Mouse (Mus musculus): ENCODE results near the gene Glis1.

Glis1 gene

DNA sequence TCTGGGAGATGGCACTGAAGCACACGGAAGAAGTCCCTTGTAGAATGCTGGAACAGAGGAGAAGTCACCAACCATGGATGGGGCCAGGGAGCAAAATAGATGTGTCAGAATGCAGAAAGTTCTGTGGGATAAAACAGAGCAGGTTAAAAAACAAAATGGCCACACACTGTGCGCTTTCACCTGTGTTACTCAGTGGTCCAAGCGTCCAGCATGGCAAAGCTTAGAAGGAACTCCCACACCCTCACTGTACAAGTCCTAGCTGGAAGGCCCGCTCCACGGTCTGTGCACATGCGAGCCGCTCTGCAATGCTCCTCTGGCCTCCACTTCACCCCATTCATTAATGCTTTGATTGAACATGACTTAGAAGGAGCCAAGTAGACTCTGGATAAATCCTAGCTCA is 81.2 kb downstream of the Glis1 start:
- no peak for DNase-seq (ENCODE audit: low read depth, low spot score)

DNA sequence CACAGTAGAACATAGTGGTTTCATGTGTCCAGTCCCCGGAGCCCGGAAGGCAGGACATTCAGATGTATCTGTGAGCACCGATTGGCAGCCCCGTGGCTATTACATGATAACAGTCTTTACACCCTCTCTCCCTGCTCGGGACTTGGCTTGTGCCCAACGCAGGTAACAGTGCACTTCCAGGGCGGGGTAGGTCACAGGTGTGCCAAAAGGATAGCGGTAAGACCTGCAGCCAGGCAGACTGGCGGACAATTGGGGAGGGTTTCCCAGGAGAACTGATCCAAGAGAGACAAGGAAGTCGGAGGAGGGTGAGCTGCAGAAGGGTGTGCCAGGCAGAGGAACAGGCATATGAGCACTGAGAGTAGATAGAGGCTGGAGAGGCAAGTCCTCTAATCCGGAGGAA is 84.4 kb downstream of the Glis1 start:
- no peak for DNase-seq (ENCODE audit: low read depth, low spot score)

DNA sequence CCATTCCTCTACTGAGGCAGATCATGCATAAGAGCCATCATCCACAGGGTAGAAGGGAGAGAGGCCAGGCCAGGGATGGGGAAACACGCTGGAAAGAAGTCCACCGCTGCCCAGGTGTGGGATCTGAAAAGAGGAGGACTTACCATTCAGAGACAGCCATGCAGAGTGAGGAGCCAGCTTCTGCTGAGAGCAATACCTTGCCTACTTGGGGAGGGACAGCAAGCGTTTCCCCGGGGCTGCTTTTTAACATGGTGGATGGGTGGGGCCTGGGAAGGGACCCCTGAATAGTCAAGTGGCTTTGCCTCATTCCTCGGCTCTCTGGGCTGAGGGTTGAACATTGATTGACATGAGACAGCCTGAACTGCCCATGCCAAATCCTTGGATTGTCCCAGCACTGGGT is 85.7 kb downstream of the Glis1 start:
- DNase-seq (ENCODE audit: low read depth, low spot score): no peak

DNA sequence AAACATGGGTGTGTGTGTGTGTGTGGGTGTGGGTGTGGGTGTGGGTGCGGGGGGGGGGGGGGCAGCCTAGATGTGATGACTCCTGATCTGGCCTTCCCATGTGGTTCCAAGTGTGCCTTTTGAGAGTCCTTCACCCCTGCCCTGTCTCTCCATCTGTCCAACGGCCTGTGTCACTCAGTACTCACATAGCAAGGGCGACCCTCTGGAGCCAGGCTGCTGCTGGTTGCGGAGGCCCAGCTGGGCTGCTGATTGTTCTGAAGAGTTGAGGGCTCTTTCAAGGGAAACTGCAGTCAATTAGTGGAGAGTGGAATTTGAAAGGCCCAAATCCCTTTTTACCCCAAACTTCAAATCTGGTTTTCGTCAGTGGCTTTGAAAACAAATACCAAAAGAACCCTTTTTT is 86.4 kb downstream of the Glis1 start:
- DNase-seq (ENCODE audit: low read depth, low spot score): no peak

DNA sequence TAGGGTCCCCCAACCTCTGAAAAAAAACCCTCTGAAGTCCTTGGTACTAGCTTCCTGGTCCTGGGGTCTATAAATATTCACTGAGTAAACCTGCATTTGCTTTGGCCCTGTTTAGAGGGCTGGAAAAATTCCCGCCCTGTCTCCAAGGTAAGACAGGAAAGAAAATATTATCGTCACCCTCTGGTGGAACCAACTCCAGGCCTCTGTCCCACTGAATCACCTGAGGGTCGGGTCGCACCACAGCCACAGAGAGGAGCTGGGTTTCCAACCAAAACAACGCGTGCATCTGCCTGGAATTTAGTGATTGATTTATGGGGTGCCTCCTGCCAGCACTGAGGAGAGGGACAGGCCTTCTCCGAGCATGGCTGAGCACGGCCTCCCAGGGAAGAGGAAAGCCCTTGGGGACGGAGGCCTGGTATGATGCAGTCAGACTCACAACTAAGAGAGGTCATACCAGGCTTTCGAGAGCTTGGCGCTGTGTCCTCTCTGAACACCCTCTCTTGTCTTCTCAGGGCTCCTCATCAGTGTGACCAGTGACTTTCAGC is 89.3 kb downstream of the Glis1 start:
- no peak for DNase-seq (ENCODE audit: low read depth, low spot score)

DNA sequence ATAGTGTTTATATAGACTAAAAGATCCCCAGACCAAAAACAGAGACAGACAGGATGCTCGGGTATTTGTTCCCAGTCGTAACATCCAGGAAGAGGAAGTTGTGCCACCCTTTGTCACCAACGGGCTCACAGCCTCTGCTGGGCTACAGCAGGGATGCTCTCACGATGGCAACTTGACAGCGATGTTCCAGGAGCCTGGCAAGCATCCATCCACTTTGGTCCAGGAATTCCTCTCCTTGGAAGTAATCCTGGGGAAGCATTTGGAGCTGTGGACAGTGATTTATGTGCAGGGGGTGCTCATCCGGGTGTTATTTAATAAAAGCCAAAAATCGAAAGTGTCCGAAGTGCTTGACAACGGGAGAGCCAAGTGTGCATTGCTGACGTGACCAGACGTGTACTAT is 100.7 kb downstream of the Glis1 start:
- DNase-seq (ENCODE audit: low read depth, low spot score): no peak

DNA sequence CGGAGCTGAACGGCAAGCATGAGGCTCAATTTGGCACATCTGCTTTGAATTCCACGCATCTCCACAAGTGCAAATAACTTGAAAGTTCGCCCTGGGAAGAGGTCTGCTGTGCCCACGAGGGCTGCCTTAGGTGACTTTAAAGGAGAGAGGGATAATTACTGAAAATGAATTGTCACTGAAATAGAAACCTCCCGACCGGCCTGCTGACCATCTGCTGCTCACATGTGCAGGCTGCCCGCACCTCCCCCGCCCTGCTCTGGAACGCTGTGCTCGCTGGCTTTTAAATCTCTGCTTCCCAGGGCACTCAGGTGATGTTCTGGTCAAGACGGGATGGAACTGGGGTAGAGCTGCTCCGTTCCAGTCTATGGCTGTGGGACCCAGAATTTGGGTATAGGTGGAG is 103.7 kb downstream of the Glis1 start:
- DNase-seq (ENCODE audit: low read depth, low spot score): peak; percentile 73

DNA sequence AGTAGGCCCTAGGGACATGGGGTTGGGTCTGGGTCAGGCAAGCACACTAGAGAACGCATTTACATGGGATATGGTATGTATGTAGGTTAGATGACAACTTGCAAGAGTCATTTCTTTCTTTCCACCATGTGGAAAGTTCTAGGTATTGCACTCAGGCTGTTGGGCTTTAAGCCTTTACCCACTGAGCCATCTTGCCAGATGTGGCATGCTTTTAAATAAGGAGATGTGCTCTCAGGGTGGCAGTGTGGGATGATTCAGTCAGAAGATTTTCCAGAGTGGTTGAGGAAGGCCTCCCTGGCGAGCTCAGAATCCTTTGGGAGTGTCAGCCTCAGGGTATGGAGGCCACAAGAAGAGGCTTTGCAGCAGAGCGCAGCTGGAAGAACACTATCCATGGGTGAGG is 104.2 kb downstream of the Glis1 start:
- no peak for DNase-seq (ENCODE audit: low read depth, low spot score)

DNA sequence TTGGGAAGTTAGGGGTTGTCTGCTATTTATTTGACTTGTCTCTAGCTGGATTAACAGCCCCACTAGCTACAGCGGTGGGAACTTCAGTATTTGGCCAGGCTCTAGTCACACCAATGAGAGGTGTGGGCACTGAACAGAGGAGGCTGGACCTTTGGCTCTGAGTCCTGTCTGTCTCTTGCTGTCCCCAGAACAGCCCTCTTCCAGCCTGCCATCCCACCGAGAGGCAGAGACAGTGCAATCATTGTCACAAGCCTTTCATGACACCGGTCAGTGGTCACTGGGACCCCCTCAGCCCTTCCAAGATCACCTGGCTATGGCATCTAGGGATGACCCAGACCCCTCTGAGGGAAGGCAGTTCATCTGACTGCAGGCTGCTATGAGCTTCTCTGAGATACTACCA is 104.6 kb downstream of the Glis1 start:
- no peak for DNase-seq (ENCODE audit: low read depth, low spot score)

DNA sequence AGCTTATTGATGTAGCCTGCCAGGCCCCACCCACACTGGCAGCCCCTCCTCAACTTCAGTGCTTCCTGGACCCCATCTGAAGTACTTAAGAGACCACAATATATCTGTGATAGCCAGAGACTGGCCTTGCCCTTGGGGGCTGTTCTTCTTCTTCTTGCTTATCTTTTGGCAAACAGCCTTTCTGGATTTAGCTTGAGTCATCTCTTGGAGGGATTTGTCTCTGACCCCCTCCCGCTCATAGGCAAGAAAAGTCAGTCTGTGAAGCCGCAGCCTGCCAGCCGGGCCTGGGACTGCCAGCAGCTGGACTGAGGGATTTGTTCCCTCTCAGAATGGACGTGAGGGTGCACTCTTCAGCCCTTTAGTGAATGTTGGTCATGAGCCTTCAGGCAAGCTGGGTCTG is 107.4 kb downstream of the Glis1 start:
- DNase-seq (ENCODE audit: low read depth, low spot score): no peak

DNA sequence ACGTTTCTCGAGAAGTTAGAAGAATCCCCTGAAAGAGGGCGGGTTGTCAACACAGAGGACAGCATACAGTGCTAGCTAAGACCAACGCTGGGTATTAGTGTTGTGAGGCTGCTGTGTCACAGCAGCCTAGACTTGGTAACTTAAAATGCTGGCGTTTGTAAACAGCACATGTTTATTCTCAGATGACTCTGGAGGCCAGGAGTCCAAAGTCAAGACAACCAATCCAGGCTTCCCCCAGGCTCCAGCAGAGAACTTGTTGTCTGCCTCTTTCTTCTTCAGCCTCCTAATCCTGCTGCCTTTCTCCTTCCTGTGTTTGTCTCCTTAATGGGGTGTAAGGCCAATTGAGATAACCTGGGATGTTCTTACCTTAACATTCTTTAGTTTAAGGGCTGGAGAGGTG is 110.5 kb downstream of the Glis1 start:
- no peak for DNase-seq (ENCODE audit: low read depth, low spot score)

DNA sequence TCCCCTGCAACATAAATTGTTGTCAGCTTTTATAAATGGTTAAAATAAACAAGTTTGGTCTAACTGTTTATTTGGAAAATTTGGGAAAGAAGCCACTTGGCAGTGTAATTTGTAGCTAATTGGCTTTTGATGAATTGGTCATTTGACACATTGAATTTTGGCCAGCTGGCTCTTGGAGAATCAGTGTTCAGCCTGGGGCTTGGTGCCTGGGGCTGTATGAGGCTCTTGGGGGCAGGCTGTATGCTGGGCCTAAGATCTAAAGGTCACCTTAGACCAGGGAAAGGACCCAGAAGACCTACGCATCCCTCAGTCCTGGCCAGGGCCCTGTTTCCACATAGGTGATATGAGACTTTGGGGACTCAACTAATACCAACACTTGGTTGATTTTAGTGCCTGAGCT is 111.3 kb downstream of the Glis1 start:
- DNase-seq (ENCODE audit: low read depth, low spot score): no peak

DNA sequence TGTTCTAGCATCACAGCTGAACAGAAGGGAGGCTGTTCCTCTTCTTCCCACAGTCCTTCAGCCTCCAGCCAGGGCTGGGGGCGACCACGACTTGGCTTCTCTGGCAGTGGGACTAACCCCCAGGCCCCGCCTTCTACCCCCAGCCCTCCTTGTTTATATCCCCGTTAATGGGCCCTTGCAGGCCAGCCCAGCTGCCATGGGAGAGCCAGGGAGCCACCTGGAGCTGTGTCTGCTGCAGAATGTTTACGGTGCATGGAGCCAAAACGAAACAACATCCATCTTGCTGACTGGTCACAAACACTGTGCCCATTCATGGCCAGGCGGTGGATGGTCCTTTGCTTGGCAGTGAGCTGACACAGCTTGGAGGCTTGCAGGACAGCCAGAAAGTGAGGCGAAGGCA is 112.1 kb downstream of the Glis1 start:
- DNase-seq (ENCODE audit: low read depth, low spot score): peak; percentile 45

DNA sequence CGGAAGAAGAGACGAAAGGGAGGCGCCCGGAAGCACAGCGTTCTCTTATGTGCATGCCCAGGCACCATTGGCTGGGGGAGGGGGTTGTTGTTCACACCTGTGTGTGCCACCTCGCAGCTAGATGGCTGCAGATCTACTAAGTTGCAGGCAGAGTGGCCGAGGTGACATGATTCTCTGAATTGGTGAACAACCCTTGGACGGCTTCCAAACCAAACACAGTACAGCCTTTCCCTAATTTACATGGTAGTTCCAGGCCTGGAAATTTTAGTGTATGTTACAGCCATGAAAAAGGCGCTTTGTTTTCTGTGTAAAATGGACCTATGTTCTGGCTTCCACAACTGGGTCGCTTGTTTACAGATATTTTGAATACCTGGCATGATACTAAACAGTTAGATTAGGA is 115.7 kb downstream of the Glis1 start:
- DNase-seq (ENCODE audit: low read depth, low spot score): no peak

DNA sequence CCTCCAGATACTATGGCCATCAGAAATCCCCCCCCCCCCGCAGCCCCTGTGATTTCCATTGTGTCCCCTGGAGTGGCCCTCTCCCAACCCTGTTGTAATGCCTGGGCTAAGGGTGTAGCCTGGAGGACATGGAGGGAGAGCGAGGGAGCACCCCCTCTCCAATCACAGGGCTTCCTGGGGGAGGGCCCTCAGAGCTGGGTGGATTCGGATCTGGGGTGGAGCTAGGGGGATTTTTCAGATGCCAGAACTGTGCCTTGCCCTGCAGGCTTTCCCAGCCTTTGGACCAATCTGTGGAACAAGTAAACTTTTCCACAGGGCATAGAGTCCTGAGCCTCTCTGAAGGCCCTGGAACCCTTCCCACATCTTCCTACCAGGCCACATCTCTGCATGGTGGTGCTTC is 116.2 kb downstream of the Glis1 start:
- no peak for DNase-seq (ENCODE audit: low read depth, low spot score)

DNA sequence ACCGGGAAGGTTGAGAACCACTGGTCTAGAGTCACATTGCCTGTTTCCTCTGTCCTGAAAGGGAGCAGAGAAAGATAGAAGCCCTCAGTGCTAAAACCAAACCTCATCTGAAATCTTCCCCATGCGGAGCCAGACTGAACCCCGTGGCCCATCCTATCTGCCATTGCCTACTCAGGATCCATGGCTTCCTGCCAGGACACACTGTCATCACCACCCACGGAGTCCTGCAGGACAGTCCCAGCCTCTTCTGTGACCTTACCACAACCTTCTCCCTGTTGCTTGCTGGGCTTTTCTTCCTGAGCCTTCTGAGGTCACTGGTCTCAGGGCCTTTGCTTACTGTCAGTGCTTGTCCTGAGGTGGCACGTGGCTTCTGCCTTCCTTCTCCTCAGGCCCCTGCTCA is 118.3 kb downstream of the Glis1 start:
- DNase-seq (ENCODE audit: low read depth, low spot score): no peak

DNA sequence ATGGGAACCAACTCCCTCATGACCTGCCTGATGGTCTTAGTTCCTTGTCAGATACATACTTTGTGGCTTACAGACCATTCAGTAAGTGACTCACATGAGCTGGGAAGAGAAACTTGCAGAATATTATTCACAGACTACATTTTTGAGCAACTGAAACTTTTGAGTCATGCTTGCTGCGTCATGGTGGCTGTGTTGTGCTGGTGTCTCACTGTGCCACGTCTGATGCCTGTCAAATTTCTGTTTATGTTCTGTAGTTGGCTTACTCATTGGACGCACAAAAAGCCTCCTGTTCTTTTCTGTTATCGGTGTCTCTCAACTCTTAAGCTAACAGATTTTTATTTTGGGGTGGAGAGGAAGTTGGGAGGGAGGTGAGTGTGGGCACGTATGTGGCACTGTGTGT is 119.4 kb downstream of the Glis1 start:
- DNase-seq (ENCODE audit: low read depth, low spot score): no peak

DNA sequence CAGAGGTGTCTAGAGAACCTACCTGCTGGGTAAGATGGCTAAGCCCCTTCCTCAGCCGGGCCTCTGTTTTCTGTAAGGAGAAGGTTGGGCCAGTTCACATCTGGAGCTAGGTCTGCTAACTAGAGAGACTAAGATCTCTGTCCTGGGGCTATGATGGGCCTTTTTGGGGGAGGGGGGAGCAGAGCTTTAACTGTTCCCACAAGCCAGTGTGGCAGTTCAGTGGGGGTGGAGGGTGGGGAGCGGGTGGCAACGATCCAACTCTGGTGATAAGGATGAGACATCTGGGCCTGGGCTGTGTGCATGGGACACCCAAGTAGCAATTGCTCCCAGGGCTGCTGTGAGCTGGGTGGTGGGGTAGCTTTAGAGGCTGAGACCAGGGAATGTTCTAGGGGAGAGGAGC is 124.4 kb downstream of the Glis1 start:
- no peak for DNase-seq (ENCODE audit: low read depth, low spot score)

DNA sequence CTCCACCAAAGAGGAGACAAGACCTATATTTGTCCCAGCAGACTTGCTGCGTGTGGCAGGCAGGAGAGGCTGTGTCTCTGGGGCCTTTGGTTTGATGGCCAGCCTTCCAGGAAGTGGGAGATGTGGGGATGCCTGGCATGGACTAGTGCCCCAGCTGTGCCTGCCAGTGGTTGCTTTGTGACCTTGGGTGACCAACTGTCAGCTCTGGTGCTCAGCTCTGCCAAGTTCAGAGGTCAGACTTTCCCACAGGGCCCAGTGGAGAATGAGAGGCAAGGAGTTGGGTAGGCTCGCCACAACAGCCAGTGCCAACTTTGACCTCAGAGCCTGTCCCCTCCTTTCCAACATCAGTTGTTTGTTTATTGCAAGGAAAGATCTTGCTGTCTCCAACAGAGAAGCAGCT is 126.7 kb downstream of the Glis1 start:
- no peak for DNase-seq (ENCODE audit: low read depth, low spot score)

DNA sequence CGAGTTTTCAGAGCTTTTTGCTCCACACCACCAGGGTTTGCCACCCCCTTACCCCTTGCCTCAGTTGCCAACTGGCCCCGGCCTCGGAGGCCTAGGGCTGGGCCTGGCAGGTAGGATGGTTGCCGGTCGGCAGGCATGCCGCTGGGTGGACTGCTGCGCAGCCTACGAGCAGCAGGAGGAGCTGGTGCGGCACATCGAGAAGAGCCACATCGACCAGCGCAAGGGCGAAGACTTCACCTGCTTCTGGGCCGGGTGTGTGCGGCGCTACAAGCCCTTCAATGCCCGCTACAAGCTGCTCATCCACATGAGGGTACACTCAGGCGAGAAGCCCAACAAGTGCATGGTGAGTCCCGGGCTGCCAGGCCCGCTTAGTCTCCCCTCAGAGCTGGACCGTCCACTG is 133.8 kb downstream of the Glis1 start:
- no peak for DNase-seq (ENCODE audit: low read depth, low spot score)

DNA sequence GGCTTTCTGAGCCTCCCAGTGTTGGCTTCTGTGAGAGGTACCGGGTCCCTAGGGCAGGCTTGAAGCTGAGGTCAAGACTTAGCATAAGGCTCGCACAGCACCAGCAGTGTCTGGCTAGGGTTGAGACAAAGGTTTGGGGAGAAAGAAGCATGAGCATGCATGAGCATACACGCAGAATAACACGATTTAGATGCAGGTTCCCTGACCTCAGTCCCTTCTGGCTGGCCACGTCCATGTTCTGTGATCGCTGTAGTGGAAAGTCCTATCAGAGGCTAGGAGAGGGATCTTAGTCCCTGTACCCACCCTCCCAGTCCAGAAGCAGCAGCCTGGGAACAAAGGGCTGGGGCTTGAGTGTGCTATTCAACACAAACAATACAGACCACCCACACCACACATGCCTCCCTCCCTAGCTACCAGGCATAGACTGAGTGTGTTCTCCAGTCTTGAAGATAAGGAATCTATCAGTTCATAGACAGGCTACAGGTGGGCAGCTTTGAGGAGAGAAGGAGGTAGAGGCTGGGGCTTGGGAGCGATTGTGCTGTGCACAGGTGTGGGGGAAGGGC is 134.6 kb downstream of the Glis1 start:
- no peak for DNase-seq (ENCODE audit: low read depth, low spot score)

DNA sequence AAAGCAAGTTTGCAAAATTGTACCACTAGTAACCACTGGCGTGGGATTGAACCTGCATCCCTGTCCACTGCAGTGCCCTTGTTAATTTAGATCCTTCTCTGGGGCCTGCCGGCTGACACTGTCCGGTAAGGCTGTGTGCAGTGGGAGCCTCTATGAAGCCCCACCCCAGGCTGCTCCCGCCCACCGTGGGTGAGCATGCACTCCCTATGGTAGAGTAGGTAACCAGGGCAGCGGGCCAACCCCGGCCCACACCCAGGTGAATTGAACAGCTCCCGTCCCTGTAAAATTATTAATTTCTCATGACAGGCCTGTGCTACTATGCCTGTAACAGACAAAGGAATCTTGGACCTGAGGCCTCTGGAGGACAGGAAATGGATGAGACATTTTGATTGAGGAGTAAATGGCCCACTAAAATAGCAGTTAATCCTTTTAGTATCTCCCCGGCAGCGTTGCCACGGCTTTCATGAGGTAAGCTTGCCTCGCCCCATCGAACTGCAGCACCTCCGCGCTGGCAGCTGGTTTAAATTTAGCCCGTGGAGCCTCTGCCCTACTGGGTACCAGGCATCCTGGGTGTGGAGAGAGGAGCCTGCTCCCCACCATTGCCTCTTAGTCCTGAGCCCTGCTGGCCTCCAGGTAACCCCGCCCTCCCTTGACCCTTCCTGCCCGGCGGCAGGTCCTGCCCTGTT is 136.1 kb downstream of the Glis1 start:
- no peak for DNase-seq (ENCODE audit: low read depth, low spot score)

DNA sequence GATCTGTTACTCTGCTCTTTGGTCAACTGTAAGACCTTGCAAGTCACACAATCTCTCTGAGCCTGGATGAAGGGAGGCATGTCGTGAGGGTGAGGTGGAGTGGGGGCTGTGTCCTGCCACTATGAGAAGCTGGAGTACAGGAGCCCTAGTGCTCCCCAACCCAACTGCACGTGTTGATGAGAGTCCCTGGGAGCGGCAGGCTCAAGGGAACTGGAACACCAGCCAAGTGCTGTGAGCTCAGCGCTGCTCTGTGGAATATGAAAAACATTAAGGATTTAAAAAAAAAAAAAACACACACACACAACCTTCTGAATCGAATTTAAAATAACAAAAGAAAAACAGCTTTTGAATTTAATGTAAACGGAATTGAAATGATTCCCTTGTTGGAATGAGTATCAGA is 141.4 kb downstream of the Glis1 start:
- no peak for DNase-seq (ENCODE audit: low read depth, low spot score)

DNA sequence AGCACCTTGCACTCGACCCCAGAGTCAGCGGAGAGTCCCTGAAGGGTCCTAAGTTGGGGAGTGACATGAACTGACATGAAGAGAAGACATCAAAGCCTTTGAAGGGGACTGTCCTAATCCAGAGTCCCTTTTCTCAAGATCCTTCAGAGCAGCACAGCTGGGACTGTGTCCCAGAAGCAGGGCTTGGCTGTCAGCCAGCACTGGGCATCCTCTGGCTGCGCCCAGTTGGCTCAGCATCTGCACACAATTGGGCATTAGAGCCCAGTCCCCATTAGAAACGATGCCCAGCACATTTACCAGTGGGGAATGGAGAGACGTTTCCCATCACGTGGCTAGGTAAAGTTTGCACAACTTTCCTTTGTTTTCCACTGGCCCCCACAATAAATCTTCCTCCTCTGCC is 142.4 kb downstream of the Glis1 start:
- DNase-seq (ENCODE audit: low read depth, low spot score): no peak

Data from forelimb bud, embryonic 11.5 days (tissue).